ENCODE assay signal across 19 mouse cellular contexts in the genomic region with DNA sequence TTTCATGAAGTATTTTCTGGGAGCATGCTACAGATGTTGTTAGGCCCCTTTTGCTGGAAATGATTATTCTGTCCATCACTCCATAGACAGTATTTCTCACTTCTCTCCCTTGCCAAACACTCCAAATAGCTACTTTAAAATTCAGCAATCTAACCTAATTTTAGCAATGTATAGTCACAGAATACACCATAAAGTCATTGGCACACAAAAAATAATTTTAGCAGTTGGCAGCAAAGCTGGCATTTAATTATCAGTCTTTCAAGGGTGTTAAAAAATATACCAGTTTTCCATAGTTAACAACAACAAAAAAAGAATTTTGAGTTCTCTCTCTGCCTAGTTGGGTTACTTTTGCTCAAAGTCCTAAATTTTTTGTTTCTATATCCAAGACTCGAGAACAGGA. TPM values are rescaled to one million over a fixed set of nuclear protein-coding genes. Genes with fewer than 3 reads are reported as not detected.
DNase-seq lines count a peak whose midpoint lies in the region; ATAC-seq and TF ChIP-seq lines count a peak whose summit lies in the region.
"Had no signal": no experiment of that assay in that cellular context is flagged by ENCODE, and none has a peak within 500 bp of the region (broad histone marks: within the 10 kb centered on the region; RNA-seq: fewer than 3 reads in every experiment).

No protein-coding gene starts in this region.

- no peaks in the 10 kb centered on the region for H3K27me3 ChIP-seq in forebrain, postnatal 0 days (ENCODE audit: insufficient read depth, low read length)
- H3K27me3 ChIP-seq in forebrain, embryonic 10.5 days (ENCODE audit: poor library complexity, severe bottlenecking), result no peaks in the 10 kb centered on the region
- H3K27me3 ChIP-seq: embryonic facial prominence, embryonic 12.5 days; forebrain, embryonic 12.5 days; forebrain, embryonic 15.5 days had no signal

- H3K4me3 ChIP-seq in forebrain, postnatal 0 days (ENCODE audit: low read depth, low read length), result no peak overlapping the region
- no peak overlapping the region for H3K4me3 ChIP-seq in forebrain, embryonic 10.5 days
- H3K4me3 ChIP-seq: embryonic facial prominence, embryonic 10.5 days; embryonic facial prominence, embryonic 12.5 days; forebrain, embryonic 12.5 days; forebrain, embryonic 15.5 days had no signal

- TF ChIP-seq POLR2A in brain, embryonic 14.5 days (IDR thresholded peaks at IDR 0.05; ENCODE audit: borderline replicate concordance, extremely low read depth, insufficient read depth, insufficient read length, poor library complexity, severe bottlenecking), result no peak

- no peak overlapping the region for H3K4me2 ChIP-seq in forebrain, postnatal 0 days (ENCODE audit: low read depth)
- H3K4me2 ChIP-seq: embryonic facial prominence, embryonic 12.5 days; forebrain, embryonic 12.5 days; forebrain, embryonic 15.5 days had no signal

- no peak overlapping the region for H3K9ac ChIP-seq in forebrain, postnatal 0 days
- H3K9ac ChIP-seq: embryonic facial prominence, embryonic 12.5 days; forebrain, embryonic 12.5 days; forebrain, embryonic 15.5 days had no signal

- 63% methylated on average over 1 of the region's 1 CpGs for WGBS in forebrain, postnatal 0 days
- WGBS in forebrain, embryonic 10.5 days, result 84% methylated on average over 1 of the region's 1 CpGs

- intact Hi-C loops in left cerebral cortex, postnatal 36 days (cut with DNase I), result no loop called here

- no peak for ATAC-seq in forebrain, postnatal 0 days
- ATAC-seq: forebrain, embryonic 15.5 days had no signal

- H3K9me3 ChIP-seq in forebrain, postnatal 0 days (ENCODE audit: low read length), result no peaks in the 10 kb centered on the region
- no peaks in the 10 kb centered on the region for H3K9me3 ChIP-seq in forebrain, embryonic 10.5 days
- H3K9me3 ChIP-seq: embryonic facial prominence, embryonic 10.5 days; forebrain, embryonic 12.5 days; forebrain, embryonic 15.5 days had no signal

- no peak overlapping the region for H3K27ac ChIP-seq in forebrain, postnatal 0 days (ENCODE audit: low read depth, low read length)
- no peak overlapping the region for H3K27ac ChIP-seq in forebrain, embryonic 10.5 days
- H3K27ac ChIP-seq: embryonic facial prominence, embryonic 10.5 days; embryonic facial prominence, embryonic 12.5 days; forebrain, embryonic 12.5 days; forebrain, embryonic 15.5 days had no signal

- no peaks in the 10 kb centered on the region for H3K36me3 ChIP-seq in forebrain, postnatal 0 days (ENCODE audit: insufficient read depth)
- no peaks in the 10 kb centered on the region for H3K36me3 ChIP-seq in forebrain, embryonic 10.5 days (replicated peaks)
- H3K36me3 ChIP-seq: embryonic facial prominence, embryonic 10.5 days; embryonic facial prominence, embryonic 12.5 days; forebrain, embryonic 12.5 days; forebrain, embryonic 15.5 days had no signal

- peak; percentile 51 for DNase-seq in forebrain, postnatal 0 days
- no peak for DNase-seq in forebrain, embryonic 10.5 days (ENCODE audit: extremely low spot score, low spot score)
- DNase-seq in left cerebral cortex, adult 11 months (ENCODE audit: low spot score), result peak; percentile 5
- DNase-seq in left cerebral cortex, postnatal 36 days (ENCODE audit: low spot score in 2 of 2), result no peak
- DNase-seq in brain, embryonic 14.5 days (ENCODE audit: low read depth), result peak; percentile 24
- DNase-seq in adrenal gland, postnatal 36 days, result no peak
- DNase-seq in thymus, postnatal 25 days, result no peak
- DNase-seq: adrenal gland, adult 2 months; adrenal gland, postnatal 10 days; adrenal gland, postnatal 25 days; cerebellum, adult 11-12 months; cerebellum, adult 2 months; cerebellum, adult 9-10 months; cerebellum, postnatal 10 days; cerebellum, postnatal 25 days had no signal

- no peaks in the 10 kb centered on the region for H3K4me1 ChIP-seq in forebrain, postnatal 0 days (ENCODE audit: insufficient read depth)
- H3K4me1 ChIP-seq in forebrain, embryonic 10.5 days, result no peaks in the 10 kb centered on the region
- H3K4me1 ChIP-seq: embryonic facial prominence, embryonic 10.5 days; embryonic facial prominence, embryonic 12.5 days; forebrain, embryonic 12.5 days; forebrain, embryonic 15.5 days had no signal

- TF ChIP-seq CTCF in forebrain, postnatal 0 days (IDR thresholded peaks at IDR 0.05; ENCODE audit: low read depth), result no peak
- TF ChIP-seq CTCF in brain, embryonic 14.5 days (IDR thresholded peaks at IDR 0.05; ENCODE audit: borderline replicate concordance, extremely low read depth, insufficient read depth, insufficient read length), result no peak

RNA-seq across cellular contexts. Expression of a gene that starts 14.4 kb away (rescaled TPM):
- 0.43 and 3.2 TPM in 2 replicates for total RNA-seq in forebrain, postnatal 0 days (2014; rRNA removed)
- 0.13 TPM in 1 of 2 replicates, not detected in the other for polyA plus RNA-seq in forebrain, postnatal 0 days (2015; fragmentation: Nextera tagmentation; extraction: Ambion mirVana)
- polyA plus RNA-seq in forebrain, embryonic 10.5 days (2016; fragmentation: Nextera tagmentation; extraction: Ambion mirVana), result 0.31 and 0.47 TPM in 2 replicates
- total RNA-seq in left cerebral cortex, postnatal 36 days (2021), result 1 to 10 TPM; 2.5 to 4.4 TPM
- 1.4 and 1.8 TPM in 2 replicates for polyA plus RNA-seq in brain, embryonic 14.5 days (2012; rRNA removed)
- 1 to 10 TPM in 1 of 2 experiments, under 1 TPM in 1; 0.26 to 1.1 TPM for total RNA-seq in adrenal gland, postnatal 36 days (2021)
- polyA plus RNA-seq: forebrain, embryonic 15.5 days had no signal

Comparison
In these comparisons a context has a peak if more than half of its experiments do, and no peak if none do; other contexts are left out.
1. DNase-seq: peak in forebrain, postnatal 0 days (single experiment), left cerebral cortex, adult 11 months (single experiment) and brain, embryonic 14.5 days (single experiment); none in forebrain, embryonic 10.5 days (single experiment), left cerebral cortex, postnatal 36 days (0 of 2), adrenal gland, postnatal 36 days (0 of 2) and thymus, postnatal 25 days (single experiment).